Mouse (Mus musculus): Measurements from ENCODE around the gene Pea15a. TPM values are rescaled to one million over a fixed set of nuclear protein-coding genes. Genes with fewer than 3 reads are reported as not detected.
A peak's percentile ranks its signal among the peaks of the same experiment; 100 is the strongest.

The Pea15a gene
- polyA plus RNA-seq, 1 experiment from 2014 or later = 140 TPM

- H3K9me3 ChIP-seq (ENCODE audit: low read depth, low read length) = no peaks in the 10 kb centered on the region
- peaks cover 76% of the 10 kb centered on the region for H3K36me3 ChIP-seq (ENCODE audit: insufficient read depth)
- H3K9ac ChIP-seq = no peak overlapping the region
- no peaks in the 10 kb centered on the region for H3K4me1 ChIP-seq (ENCODE audit: insufficient read depth)
- H3K27me3 ChIP-seq (ENCODE audit: insufficient read depth, low read length) = no peaks in the 10 kb centered on the region
- ATAC-seq (ENCODE audit: insufficient read depth) = no peak
- no peak overlapping the region for H3K27ac ChIP-seq (ENCODE audit: low read depth)
- WGBS = 58% methylated on average over 4 of the region's 4 CpGs
- no peak overlapping the region for H3K4me2 ChIP-seq
- no peak overlapping the region for H3K4me3 ChIP-seq (ENCODE audit: low read depth, low read length)
- no peak for DNase-seq
- no peak for TF ChIP-seq CTCF (IDR thresholded peaks at IDR 0.05; ENCODE audit: low read depth)
Measured at GRCm38 (mm10) chr1:172180881-172181280, 25.7 kb downstream of the Pea15a start.

DNA sequence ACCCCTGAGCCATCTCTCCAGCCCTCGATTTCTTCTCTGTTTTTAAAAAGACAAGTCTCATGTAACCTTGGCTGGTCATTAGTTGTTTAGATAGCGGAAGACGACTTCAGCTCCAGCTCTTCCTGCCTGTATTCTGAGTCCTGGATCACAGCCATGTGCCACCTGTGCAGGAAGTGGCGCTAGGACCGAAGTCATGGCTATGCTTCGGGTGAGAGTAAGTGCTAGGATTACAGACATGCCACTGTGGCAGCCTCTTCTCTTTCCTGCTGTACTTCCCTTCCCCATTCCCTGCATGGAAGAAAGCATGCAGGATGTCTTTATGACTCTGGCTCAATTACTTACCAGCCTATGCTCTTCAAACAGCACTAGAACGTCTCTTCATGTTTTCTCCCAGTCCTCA lies 27.5 kb downstream of the Pea15a start:
- ATAC-seq (ENCODE audit: insufficient read depth) (peak; percentile 68; the same call in 1 of the 2 replicates), DNase-seq (peak; percentile 62)
- TF ChIP-seq CTCF (IDR thresholded peaks at IDR 0.05; ENCODE audit: low read depth) = no peak
- no peak overlapping the region for H3K27ac ChIP-seq (ENCODE audit: low read depth)
- 58% methylated on average over 7 of the region's 7 CpGs for WGBS
- no peak overlapping the region for H3K4me3 ChIP-seq (ENCODE audit: low read depth, low read length)
- no peaks in the 10 kb centered on the region for H3K27me3 ChIP-seq (ENCODE audit: insufficient read depth, low read length)
- no peaks in the 10 kb centered on the region for H3K4me1 ChIP-seq (ENCODE audit: insufficient read depth)
- H3K9ac ChIP-seq = no peak overlapping the region
- H3K4me2 ChIP-seq = no peak overlapping the region
- no peaks in the 10 kb centered on the region for H3K9me3 ChIP-seq (ENCODE audit: low read depth, low read length)
- H3K36me3 ChIP-seq (ENCODE audit: insufficient read depth) = peaks cover 81% of the 10 kb centered on the region

DNA sequence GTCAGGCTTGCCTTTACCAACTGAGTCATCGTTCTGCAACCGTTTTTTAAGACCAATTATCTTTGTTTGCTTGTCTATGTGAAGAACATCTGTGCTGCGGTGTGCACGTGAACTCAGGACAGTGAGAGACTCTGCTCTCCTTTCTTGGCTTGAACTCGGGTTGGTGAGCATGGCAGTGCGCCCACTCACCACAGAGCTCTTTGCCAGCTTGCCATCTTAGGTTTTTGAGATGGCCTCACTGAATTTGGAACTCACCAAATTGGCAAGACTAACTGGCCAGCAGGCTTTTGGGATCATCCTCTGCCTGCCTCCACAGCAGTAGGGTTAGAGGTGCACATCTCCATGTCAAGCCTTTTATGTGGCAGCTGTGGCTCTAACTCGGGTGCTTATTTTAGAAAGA lies 28.8 kb downstream of the Pea15a start:
- no peak for DNase-seq
- Histone ChIP-seq H3K9ac (no peak overlapping the region), H3K27ac (ENCODE audit: low read depth) (no peak overlapping the region), H3K4me3 (ENCODE audit: low read depth, low read length) (no peak overlapping the region), H3K36me3 (ENCODE audit: insufficient read depth) (peaks cover 89% of the 10 kb centered on the region), H3K27me3 (ENCODE audit: insufficient read depth, low read length) (no peaks in the 10 kb centered on the region), H3K4me2 (no peak overlapping the region), H3K4me1 (ENCODE audit: insufficient read depth) (no peaks in the 10 kb centered on the region), H3K9me3 (ENCODE audit: low read depth, low read length) (no peaks in the 10 kb centered on the region)
- no peak for TF ChIP-seq CTCF (IDR thresholded peaks at IDR 0.05; ENCODE audit: low read depth)
- no peak for ATAC-seq (ENCODE audit: insufficient read depth)
- 88% methylated on average over 7 of the region's 7 CpGs for WGBS

DNA sequence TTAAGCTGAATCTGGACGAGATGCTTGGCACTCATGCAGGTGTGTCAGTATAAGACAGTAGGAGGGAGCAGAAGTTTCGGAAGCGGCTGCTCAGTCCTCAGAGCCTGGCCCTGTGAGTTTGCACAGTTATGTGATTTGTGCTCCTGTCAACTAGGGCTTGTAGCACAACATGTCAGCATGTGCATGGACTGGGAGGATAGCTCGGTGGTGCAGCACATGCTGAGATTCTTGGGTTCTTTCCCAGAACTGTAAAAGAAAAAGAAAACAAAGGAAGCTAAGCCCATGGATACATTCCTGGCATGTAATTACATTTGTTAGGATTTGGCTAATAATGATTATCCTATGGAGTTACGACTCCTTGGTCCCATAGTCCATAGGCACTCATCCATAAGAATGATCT lies 33.4 kb downstream of the Pea15a start:
- 79% methylated on average over 5 of the region's 5 CpGs for WGBS
- H3K4me2 ChIP-seq = no peak overlapping the region
- H3K4me3 ChIP-seq (ENCODE audit: low read depth, low read length) = no peak overlapping the region
- H3K27ac ChIP-seq (ENCODE audit: low read depth) = no peak overlapping the region
- no peak overlapping the region for H3K9ac ChIP-seq
- peaks cover 89% of the 10 kb centered on the region for H3K36me3 ChIP-seq (ENCODE audit: insufficient read depth)
- H3K9me3 ChIP-seq (ENCODE audit: low read depth, low read length) = no peaks in the 10 kb centered on the region
- DNase-seq (no peak), ATAC-seq (ENCODE audit: insufficient read depth) (no peak)
- no peaks in the 10 kb centered on the region for H3K27me3 ChIP-seq (ENCODE audit: insufficient read depth, low read length)
- no peak for TF ChIP-seq CTCF (IDR thresholded peaks at IDR 0.05; ENCODE audit: low read depth)
- no peaks in the 10 kb centered on the region for H3K4me1 ChIP-seq (ENCODE audit: insufficient read depth)

GRCm38 (mm10) chr1:172172381-172172780 lies 34.2 kb downstream of the Pea15a start:
- Histone ChIP-seq H3K27ac (ENCODE audit: low read depth) (no peak overlapping the region), H3K9me3 (ENCODE audit: low read depth, low read length) (no peaks in the 10 kb centered on the region), H3K27me3 (ENCODE audit: insufficient read depth, low read length) (no peaks in the 10 kb centered on the region), H3K9ac (no peak overlapping the region), H3K4me1 (ENCODE audit: insufficient read depth) (no peaks in the 10 kb centered on the region), H3K36me3 (ENCODE audit: insufficient read depth) (peaks cover 89% of the 10 kb centered on the region), H3K4me3 (ENCODE audit: low read depth, low read length) (no peak overlapping the region), H3K4me2 (no peak overlapping the region)
- WGBS = 93% methylated on average over 21 of the region's 21 CpGs
- no peak for DNase-seq
- no peak for ATAC-seq (ENCODE audit: insufficient read depth)
- TF ChIP-seq CTCF (IDR thresholded peaks at IDR 0.05; ENCODE audit: low read depth) = no peak

DNA sequence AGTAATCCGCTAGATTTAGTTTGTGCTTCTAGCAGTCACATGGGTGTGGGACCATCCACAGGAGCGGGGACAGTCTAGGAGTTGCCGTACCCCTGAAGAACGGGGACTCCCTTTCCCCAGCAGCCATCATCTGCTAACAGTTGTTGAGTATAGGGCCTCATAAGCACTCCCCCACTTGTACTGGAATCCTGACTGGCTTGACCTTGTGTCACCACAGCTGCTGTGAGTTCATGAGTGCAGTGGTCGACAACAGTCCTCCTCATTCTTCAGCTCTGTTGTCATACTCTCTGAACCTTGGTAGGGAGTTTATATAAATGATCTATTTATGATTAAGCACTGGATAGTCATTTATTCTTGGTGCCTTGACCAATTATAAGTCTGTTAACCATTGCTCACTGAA lies 36.8 kb downstream of the Pea15a start:
- Histone ChIP-seq H3K27ac (ENCODE audit: low read depth) (no peak overlapping the region), H3K4me1 (ENCODE audit: insufficient read depth) (no peaks in the 10 kb centered on the region), H3K4me2 (no peak overlapping the region), H3K9me3 (ENCODE audit: low read depth, low read length) (no peaks in the 10 kb centered on the region), H3K4me3 (ENCODE audit: low read depth, low read length) (no peak overlapping the region), H3K36me3 (ENCODE audit: insufficient read depth) (peaks cover 90% of the 10 kb centered on the region), H3K27me3 (ENCODE audit: insufficient read depth, low read length) (no peaks in the 10 kb centered on the region), H3K9ac (no peak overlapping the region)
- DNase-seq = no peak
- no peak for TF ChIP-seq CTCF (IDR thresholded peaks at IDR 0.05; ENCODE audit: low read depth)
- ATAC-seq (ENCODE audit: insufficient read depth) = no peak
- WGBS = 95% methylated on average over 5 of the region's 5 CpGs

GRCm38 (mm10) chr1:172167911-172168310 lies 38.7 kb downstream of the Pea15a start:
- H3K9me3 ChIP-seq (ENCODE audit: low read depth, low read length) = no peaks in the 10 kb centered on the region
- H3K4me1 ChIP-seq (ENCODE audit: insufficient read depth) = no peaks in the 10 kb centered on the region
- H3K9ac ChIP-seq = no peak overlapping the region
- DNase-seq (no peak), ATAC-seq (ENCODE audit: insufficient read depth) (no peak)
- 84% methylated on average over 5 of the region's 5 CpGs for WGBS
- H3K4me2 ChIP-seq = no peak overlapping the region
- TF ChIP-seq CTCF (IDR thresholded peaks at IDR 0.05; ENCODE audit: low read depth) = no peak
- H3K36me3 ChIP-seq (ENCODE audit: insufficient read depth) = peaks cover 83% of the 10 kb centered on the region
- H3K27me3 ChIP-seq (ENCODE audit: insufficient read depth, low read length) = no peaks in the 10 kb centered on the region
- no peak overlapping the region for H3K4me3 ChIP-seq (ENCODE audit: low read depth, low read length)
- no peak overlapping the region for H3K27ac ChIP-seq (ENCODE audit: low read depth)

DNA sequence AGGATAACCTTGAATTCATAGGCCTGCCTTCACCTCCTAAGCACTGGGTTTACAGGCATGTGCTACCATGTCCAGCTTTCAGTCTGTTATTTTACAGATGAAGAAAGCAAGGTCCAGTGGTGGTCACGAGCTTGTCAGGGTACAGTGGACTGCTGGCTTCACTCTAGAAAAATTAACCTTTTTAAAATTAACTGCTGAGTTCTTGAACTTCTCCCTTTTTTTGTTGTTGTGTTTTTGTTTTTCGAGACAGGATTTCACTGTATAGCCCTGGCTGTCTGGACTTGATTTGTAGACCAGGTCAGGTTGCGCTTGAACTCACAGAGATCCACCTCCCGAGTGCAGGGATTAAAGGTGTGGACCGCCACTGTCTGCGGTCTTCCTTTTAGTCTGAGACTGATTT lies 43.6 kb downstream of the Pea15a start:
- no peak for ATAC-seq (ENCODE audit: insufficient read depth)
- H3K27me3 ChIP-seq (ENCODE audit: insufficient read depth, low read length) = no peaks in the 10 kb centered on the region
- no peak overlapping the region for H3K4me2 ChIP-seq
- H3K27ac ChIP-seq (ENCODE audit: low read depth) = no peak overlapping the region
- H3K36me3 ChIP-seq (ENCODE audit: insufficient read depth) = peaks cover 46% of the 10 kb centered on the region
- no peak for DNase-seq
- H3K9ac ChIP-seq = no peak overlapping the region
- 84% methylated on average over 6 of the region's 6 CpGs for WGBS
- no peak overlapping the region for H3K4me3 ChIP-seq (ENCODE audit: low read depth, low read length)
- no peaks in the 10 kb centered on the region for H3K4me1 ChIP-seq (ENCODE audit: insufficient read depth)
- TF ChIP-seq CTCF (IDR thresholded peaks at IDR 0.05; ENCODE audit: low read depth) = no peak
- H3K9me3 ChIP-seq (ENCODE audit: low read depth, low read length) = no peaks in the 10 kb centered on the region

Measured in lung, embryonic 14.5 days (tissue).